Mouse (Mus musculus): Measurements from ENCODE around the gene Kremen2. TPM values are rescaled to one million over a fixed set of nuclear protein-coding genes. Genes with fewer than 3 reads are reported as not detected.

The Kremen2 gene
- polyA plus RNA-seq (2015; fragmentation: Nextera tagmentation; extraction: Ambion mirVana), result 50.2 and 50.5 TPM in 2 replicates

DNA sequence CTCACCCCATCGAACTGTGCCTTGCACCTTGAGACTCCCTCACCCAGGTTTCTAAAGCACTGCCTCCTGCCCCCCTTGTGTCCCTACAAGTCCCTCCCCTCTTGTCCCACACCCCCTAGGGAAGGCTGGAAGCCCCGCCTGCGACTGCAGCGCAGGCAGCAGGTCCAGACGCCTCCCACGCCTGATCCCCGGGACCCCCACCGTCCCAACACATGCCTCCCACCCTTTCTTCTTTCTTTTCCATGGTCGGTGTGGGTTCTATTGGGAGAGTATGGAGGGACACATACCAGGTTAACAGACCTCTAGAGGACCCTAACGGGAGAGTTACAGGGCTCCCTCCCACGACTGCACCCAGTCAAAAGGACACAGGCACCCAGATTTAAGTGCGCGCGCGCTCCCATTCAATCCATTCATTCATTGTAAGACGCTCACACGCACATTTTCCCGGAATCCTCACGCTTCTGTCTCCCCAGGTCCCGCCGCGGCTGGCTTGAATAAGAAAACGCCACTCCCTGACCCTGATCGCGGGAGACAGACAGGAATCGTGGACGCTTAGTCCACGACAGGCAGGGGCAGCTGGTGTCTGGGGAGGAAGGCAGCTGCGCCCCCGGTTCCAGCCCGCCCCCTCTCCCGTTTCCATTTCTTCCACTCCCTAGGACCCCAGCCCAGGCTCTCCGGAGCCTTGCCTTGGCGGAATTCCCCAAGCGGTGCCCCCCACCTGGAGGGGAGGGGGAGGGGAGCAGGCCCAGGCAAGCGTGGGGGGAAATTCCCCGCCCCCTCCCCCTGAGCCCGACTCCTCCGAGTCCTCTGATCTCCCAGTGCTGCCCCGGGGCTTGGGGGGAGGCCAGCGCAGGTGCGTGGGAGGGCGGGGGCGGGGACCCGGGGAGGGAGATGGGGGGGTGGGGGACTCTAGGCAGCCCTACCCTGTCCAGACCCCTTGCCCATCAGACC, at the start of gene Kremen2:
Gene Kremen2 (minus strand): TSS at position 533 of the 951 bp plus-strand sequence.
- H3K4me2 ChIP-seq, result peak within 1 kb of the TSS; percentile 52

DNA sequence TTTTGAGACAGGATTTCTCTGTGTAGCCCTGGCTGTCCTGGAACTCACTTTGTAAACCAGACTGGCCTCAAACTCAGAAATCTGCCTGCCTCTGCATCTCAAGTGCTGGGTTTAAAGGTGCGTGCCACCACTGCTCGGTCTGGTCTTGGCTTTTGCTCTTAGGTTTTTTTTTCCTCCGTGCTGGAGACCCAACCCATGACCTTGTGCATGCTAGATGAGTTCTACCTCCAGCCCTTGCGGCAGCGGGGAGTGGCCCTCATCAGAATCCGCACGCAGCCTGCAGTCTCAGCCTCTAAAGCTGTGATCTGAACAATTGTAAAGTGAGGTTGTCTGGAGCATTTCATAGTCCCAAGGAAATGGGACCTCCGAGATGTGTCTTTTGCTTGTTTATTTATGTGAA, 49.7 kb upstream of the Kremen2 start:
- H3K4me1 ChIP-seq, result peaks cover 10% of the 10 kb centered on the region; the same call in 1 of the 2 replicates
- no peak overlapping the region for H3K9ac ChIP-seq
- H3K27ac ChIP-seq, result no peak overlapping the region
- H3K36me3 ChIP-seq, result no peaks in the 10 kb centered on the region
- no peak overlapping the region for H3K4me2 ChIP-seq
- H3K9me3 ChIP-seq, result no peaks in the 10 kb centered on the region
- no peaks in the 10 kb centered on the region for H3K27me3 ChIP-seq
- WGBS, result 94% methylated on average over 8 of the region's 8 CpGs
- no peak for ATAC-seq (ENCODE audit: insufficient number of reproducible peaks, low FRiP score, low TSS enrichment, low read depth)
- H3K4me3 ChIP-seq, result no peak overlapping the region

More for the DNA sequence above, at the start of gene Kremen2:
- H3K27ac ChIP-seq, result peak within 1 kb of the TSS; percentile 65; the same call in 1 of the 2 replicates
- peak within 1 kb of the TSS; percentile 35 for H3K4me3 ChIP-seq
- peak within 1 kb of the TSS; percentile 24; the same call in 1 of the 2 replicates for H3K9ac ChIP-seq
- peaks cover 51% of the 10 kb centered on the region for H3K4me1 ChIP-seq
- 0 out of 2 replicates have a peak, but pooled peaks have one; percentile 16 for ATAC-seq (ENCODE audit: insufficient number of reproducible peaks, low FRiP score, low TSS enrichment, low read depth)
- H3K27me3 ChIP-seq, result peaks cover 73% of the 10 kb centered on the region
- no peaks in the 10 kb centered on the region for H3K36me3 ChIP-seq
- H3K9me3 ChIP-seq, result no peaks in the 10 kb centered on the region
- under 1% methylated on average over 42 of the region's 45 CpGs for WGBS

DNA sequence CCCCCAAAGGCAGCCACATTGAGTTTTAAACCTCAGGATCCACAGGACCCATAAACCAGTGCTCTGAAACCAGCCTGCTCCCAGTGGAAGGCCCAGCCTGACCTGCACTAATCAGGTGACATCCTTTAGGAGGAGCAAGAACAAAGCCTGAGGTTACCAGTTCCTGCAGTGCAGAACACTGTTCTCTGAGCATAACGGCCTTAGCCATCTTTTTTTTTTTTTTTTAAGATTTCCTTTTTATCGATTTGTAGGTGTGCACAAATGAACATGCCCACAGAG, 45.4 kb upstream of the Kremen2 start:
- Histone ChIP-seq H3K36me3 (no peaks in the 10 kb centered on the region), H3K4me1 (peaks cover 19% of the 10 kb centered on the region), H3K9me3 (no peaks in the 10 kb centered on the region), H3K4me2 (peak overlapping the region; percentile 76), H3K4me3 (peak overlapping the region; percentile 52), H3K9ac (no peak overlapping the region), H3K27me3 (no peaks in the 10 kb centered on the region), H3K27ac (peak overlapping the region; percentile 90; the same call in 1 of the 2 replicates)
- no peak for ATAC-seq (ENCODE audit: insufficient number of reproducible peaks, low FRiP score, low TSS enrichment, low read depth)
- 37% methylated on average over 2 of the region's 2 CpGs for WGBS

DNA sequence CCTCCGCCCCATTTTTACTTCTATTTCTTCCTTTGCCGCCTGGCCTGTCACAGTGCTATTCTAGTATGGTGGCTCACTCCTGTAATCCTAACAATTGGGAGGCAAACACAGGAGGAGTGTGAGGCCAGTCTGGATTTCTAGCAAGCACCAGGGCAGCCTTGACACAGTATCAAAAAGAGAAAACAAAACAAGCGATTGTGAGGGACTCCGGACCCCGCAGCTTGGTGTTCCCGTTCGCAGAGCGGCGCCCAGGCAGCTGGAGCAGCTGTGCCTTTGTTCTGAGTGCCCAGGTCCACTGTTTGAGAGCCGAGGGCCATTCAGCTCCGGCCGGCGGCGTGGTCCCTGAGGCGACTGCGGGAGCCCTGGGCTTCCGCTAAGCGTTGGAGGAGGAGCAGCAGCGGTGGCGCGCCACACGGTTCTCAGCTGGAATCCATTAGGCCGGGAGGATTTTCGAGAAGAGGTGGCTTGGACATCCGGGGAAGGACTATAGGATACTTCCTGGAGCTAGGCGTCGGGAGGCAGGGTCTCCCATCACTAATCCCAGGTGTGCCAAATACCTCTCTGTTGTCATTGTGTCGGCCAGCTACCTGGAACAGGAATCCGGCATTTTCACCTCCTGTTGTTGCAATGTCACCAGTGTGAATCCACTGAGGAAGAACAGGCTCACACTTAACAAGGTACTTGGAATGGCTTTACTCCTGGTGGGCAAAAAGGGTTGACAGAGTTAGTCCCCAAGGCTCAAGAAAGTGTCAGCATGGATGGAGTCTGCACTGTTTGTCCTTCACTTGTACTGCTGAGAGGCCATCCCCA, 44.8 kb upstream of the Kremen2 start, which contains the start of gene Srrm2:
Gene Srrm2 (plus strand): TSS at position 264 of the 810 bp plus-strand sequence.
- H3K4me1 ChIP-seq, result peaks cover 23% of the 10 kb centered on the region
- no peaks in the 10 kb centered on the region for H3K27me3 ChIP-seq
- 1% methylated on average over 29 of the region's 29 CpGs for WGBS
- H3K9ac ChIP-seq, result peak within 1 kb of the TSS; percentile 70
- H3K4me3 ChIP-seq, result peak within 1 kb of the TSS; percentile 52
- peak within 1 kb of the TSS; percentile 76 for H3K4me2 ChIP-seq
- no peaks in the 10 kb centered on the region for H3K9me3 ChIP-seq
- H3K27ac ChIP-seq, result peak within 1 kb of the TSS; percentile 90
- no peaks in the 10 kb centered on the region for H3K36me3 ChIP-seq
- peak; percentile 59; the same call in 1 of the 2 replicates for ATAC-seq (ENCODE audit: insufficient number of reproducible peaks, low FRiP score, low TSS enrichment, low read depth)

DNA sequence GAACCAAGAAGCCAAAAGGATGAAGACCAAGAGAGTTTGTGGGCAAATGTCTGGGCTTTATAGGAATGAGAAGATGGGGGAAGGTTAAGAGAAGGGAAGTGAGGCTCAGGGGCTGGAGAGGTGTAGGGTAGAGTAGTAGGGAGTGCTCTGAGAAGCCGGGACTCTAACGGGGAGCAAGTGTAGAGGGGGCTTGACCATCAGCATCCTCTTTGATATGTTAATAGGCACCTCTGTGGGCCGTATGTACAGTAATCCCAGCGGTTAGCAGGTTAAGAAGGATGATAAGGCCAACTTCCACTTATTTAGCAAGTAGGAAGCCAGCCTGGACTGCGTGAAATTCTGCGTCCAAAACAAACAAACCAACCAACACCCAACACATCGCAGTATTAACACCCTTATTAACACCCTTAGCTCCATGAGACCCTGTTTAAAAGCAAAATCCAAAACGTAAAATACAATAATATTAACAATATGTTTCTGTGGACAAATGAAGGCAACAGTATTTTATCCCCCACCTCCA, 44.2 kb upstream of the Kremen2 start:
- H3K27ac ChIP-seq, result peak overlapping the region; percentile 90
- peak overlapping the region; percentile 76 for H3K4me2 ChIP-seq
- H3K9ac ChIP-seq, result peak overlapping the region; percentile 70; the same call in 1 of the 2 replicates
- H3K9me3 ChIP-seq, result no peaks in the 10 kb centered on the region
- H3K4me1 ChIP-seq, result peaks cover 27% of the 10 kb centered on the region
- no peak for ATAC-seq (ENCODE audit: insufficient number of reproducible peaks, low FRiP score, low TSS enrichment, low read depth)
- WGBS, result 17% methylated on average over 8 of the region's 8 CpGs
- no peaks in the 10 kb centered on the region for H3K27me3 ChIP-seq
- H3K4me3 ChIP-seq, result peak overlapping the region; percentile 52
- H3K36me3 ChIP-seq, result no peaks in the 10 kb centered on the region

DNA sequence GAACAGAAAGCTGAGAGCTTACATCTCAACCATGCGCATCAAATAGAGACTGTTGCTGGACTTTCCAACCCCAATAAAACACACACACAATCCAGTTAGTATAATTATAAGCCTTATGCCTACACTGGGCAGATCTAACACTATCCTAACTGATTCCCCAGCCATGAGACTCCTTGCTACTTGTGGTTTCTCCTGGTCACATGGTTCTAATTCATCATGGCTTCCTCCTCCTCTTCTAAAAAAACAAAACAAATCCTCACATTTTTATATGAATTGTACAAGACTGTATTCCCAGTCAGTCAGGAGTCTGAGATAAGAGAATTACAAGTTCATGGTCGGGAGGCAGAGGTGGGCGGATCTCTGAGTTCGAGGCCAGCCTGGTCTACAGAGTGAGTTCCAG, 43.3 kb upstream of the Kremen2 start:
- no peak overlapping the region for H3K4me3 ChIP-seq
- no peak overlapping the region for H3K4me2 ChIP-seq
- no peak for ATAC-seq (ENCODE audit: insufficient number of reproducible peaks, low FRiP score, low TSS enrichment, low read depth)
- no peak overlapping the region for H3K27ac ChIP-seq
- 85% methylated on average over 4 of the region's 4 CpGs for WGBS
- no peaks in the 10 kb centered on the region for H3K27me3 ChIP-seq
- H3K9ac ChIP-seq, result no peak overlapping the region
- no peaks in the 10 kb centered on the region for H3K36me3 ChIP-seq
- peaks cover 27% of the 10 kb centered on the region for H3K4me1 ChIP-seq
- no peaks in the 10 kb centered on the region for H3K9me3 ChIP-seq

DNA sequence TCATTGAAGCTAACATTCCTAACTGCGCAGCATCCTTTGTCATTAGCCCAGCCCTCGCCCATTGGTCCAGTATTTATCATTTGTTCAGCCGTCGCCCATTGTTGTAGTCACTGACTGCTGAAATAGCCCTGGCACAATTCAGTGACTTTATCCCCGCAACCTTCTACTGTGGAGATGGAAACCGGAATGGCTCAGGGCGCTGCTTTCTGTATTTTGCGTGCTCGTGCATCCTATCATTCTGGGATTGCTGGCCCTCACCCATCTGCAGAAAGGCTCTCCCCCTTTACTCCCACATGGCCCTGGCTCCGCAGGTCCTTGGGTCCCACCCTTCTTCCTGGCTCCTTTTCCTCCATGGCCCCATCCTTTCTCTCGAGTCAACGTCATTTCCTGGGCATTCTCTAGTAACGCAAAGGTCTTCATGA, 40.9 kb upstream of the Kremen2 start:
- H3K9me3 ChIP-seq, result no peaks in the 10 kb centered on the region
- H3K4me2 ChIP-seq, result peak overlapping the region; percentile 86
- no peak for ATAC-seq (ENCODE audit: insufficient number of reproducible peaks, low FRiP score, low TSS enrichment, low read depth)
- no peak overlapping the region for H3K9ac ChIP-seq
- H3K27me3 ChIP-seq, result no peaks in the 10 kb centered on the region
- peak overlapping the region; percentile 56 for H3K4me3 ChIP-seq
- H3K27ac ChIP-seq, result no peak overlapping the region
- 16% methylated on average over 13 of the region's 13 CpGs for WGBS
- no peaks in the 10 kb centered on the region for H3K36me3 ChIP-seq
- H3K4me1 ChIP-seq, result peaks cover 27% of the 10 kb centered on the region

DNA sequence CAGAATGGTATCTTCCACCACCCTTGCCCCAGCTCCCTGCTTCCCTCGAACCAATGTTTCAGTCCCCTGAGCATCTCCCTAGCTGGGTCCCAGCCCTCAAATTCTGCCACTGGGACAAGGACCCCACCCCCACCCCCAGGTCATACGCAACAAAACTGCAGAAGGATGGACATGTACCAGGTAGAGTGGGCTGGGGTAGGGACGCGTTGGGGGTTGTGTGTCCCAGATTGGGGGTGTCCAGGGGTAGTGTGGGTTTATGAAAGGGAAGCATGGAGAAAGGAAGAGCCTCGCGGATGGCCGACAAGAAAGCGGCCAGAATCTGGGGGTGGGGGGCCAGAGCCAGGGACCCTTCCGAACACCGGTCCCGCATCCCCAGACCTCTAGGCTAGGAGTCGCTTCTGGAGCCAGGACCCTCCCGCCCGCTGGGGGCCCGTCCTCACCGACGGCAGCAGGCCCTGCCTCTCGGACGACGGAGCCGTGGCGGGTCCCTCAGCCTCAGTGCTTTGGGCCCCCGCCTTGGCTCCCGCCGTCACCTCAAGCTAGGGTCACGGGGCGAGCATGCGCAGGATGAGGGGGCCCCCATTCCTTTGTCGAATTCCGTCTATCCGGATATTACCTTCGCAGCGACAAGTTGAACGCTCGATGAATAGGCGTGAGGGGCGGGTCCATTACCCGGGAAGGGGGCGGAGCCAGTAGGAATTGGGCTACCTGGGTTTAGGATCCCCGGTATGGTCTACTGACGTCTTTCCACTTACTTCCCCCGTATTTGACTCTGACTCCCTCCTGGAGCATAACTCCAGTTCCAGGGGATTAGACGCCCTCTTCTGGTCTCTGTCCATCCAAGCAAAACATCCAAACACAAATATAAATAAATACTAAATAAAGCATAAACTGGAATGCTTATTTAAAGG, 40.2 kb upstream of the Kremen2 start, which contains the start of gene Flywch2:
Gene Flywch2 (minus strand): TSS at position 521 of the 911 bp plus-strand sequence.
- peaks cover 22% of the 10 kb centered on the region for H3K4me1 ChIP-seq
- ATAC-seq (ENCODE audit: insufficient number of reproducible peaks, low FRiP score, low TSS enrichment, low read depth), result peak; percentile 75
- WGBS, result 1% methylated on average over 42 of the region's 43 CpGs
- H3K4me3 ChIP-seq, result peak within 1 kb of the TSS; percentile 56
- peak within 1 kb of the TSS; percentile 61 for H3K9ac ChIP-seq
- peak within 1 kb of the TSS; percentile 86 for H3K4me2 ChIP-seq
- peak within 1 kb of the TSS; percentile 71; the same call in 1 of the 2 replicates for H3K27ac ChIP-seq
- H3K36me3 ChIP-seq, result no peaks in the 10 kb centered on the region
- no peaks in the 10 kb centered on the region for H3K27me3 ChIP-seq
- no peaks in the 10 kb centered on the region for H3K9me3 ChIP-seq

DNA sequence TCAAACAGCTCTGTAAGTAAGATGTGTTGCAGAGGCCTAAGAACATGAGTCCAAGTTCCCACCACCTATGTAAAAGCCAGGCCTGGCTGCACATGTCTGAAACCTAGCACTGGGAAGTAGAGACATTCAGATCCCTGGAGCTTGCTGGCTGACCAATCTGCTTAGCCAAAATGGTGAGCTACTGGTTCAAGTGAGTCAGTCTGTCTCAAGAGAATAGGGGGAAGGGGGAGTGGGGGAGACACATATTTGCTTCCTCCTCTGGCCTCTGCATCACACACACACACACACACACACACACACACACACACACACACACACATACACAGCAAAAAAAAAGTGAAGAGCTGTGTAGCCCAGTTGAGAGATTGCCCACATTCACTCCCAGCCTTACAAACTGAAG, 37.7 kb upstream of the Kremen2 start:
- H3K27me3 ChIP-seq, result no peaks in the 10 kb centered on the region
- no peak for ATAC-seq (ENCODE audit: insufficient number of reproducible peaks, low FRiP score, low TSS enrichment, low read depth)
- H3K4me1 ChIP-seq, result peaks cover 12% of the 10 kb centered on the region
- H3K4me2 ChIP-seq, result no peak overlapping the region
- no peak overlapping the region for H3K4me3 ChIP-seq
- H3K36me3 ChIP-seq, result 0 out of 2 replicates have a peak, but pooled peaks cover 5% of the 10 kb centered on the region
- no peak overlapping the region for H3K27ac ChIP-seq
- no peaks in the 10 kb centered on the region for H3K9me3 ChIP-seq
- no peak overlapping the region for H3K9ac ChIP-seq

DNA sequence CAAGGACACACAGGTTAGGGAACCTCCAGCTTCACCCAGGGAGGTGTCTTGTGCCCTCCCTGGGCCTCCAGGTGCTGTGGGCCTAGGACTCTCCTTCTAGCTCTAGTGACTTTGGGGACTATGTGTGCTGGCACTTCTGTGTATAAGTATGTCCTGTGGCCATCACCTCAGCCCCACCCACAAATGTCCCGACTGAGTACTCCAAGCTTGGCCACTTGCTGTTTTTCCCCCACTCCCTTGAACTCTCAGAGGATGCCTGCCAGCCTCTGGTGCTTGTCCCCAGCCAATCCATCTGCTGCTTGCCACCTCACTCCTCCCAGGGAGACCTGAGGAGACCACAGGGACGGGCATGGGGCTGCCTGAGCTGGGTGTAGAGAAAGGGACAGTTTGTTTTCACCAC, 32.8 kb upstream of the Kremen2 start:
- H3K27me3 ChIP-seq, result no peaks in the 10 kb centered on the region
- no peak overlapping the region for H3K4me3 ChIP-seq
- WGBS, result 52% methylated on average over 2 of the region's 2 CpGs
- H3K4me1 ChIP-seq, result 0 out of 2 replicates have a peak, but pooled peaks cover 4% of the 10 kb centered on the region
- ATAC-seq (ENCODE audit: insufficient number of reproducible peaks, low FRiP score, low TSS enrichment, low read depth), result no peak
- no peaks in the 10 kb centered on the region for H3K9me3 ChIP-seq
- H3K9ac ChIP-seq, result no peak overlapping the region
- H3K36me3 ChIP-seq, result 0 out of 2 replicates have a peak, but pooled peaks cover 5% of the 10 kb centered on the region
- no peak overlapping the region for H3K4me2 ChIP-seq
- no peak overlapping the region for H3K27ac ChIP-seq

Data from limb, embryonic 15.5 days (tissue).